Mouse (Mus musculus): Measurements from ENCODE around the gene Tspan18. TPM values are rescaled to one million over a fixed set of nuclear protein-coding genes. Genes with fewer than 3 reads are reported as not detected.
A peak's percentile ranks its signal among the peaks of the same experiment; 100 is the strongest.

Gene Tspan18
- polyA plus RNA-seq, 1 experiment from 2014 or later, result 71.9 TPM

DNA sequence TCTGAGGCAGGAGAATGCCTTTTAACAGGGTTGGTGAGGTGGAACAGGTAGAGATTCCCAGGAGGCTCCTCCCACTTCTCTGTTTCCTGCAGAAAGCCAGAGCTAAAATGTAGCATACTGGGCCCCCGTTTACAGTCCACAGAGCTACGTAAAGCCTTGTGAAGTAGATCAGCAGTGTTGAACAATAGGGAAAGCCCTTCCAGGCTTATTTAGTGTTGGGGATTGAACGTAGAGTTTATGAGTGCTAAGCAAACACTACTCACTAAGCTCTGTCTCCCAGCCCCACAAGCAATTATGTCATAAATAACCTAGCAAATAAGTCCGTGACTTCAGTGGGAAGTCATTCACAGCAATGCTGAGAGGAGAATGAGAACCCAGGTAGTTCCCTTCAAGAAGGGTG lies 76.7 kb downstream of the Tspan18 start:
- H3K9ac ChIP-seq (ENCODE audit: low read length), result no peak overlapping the region
- no peaks in the 10 kb centered on the region for H3K27me3 ChIP-seq (ENCODE audit: control insufficient read depth, insufficient read depth, low read length)
- ATAC-seq (ENCODE audit: insufficient read depth, low FRiP score, low TSS enrichment) (no peak), DNase-seq (ENCODE audit: low spot score) (no peak)
- WGBS, result 27% methylated on average over 4 of the region's 4 CpGs
- H3K4me1 ChIP-seq (ENCODE audit: control insufficient read depth, insufficient read depth, low read length), result peaks cover 16% of the 10 kb centered on the region
- H3K4me3 ChIP-seq (ENCODE audit: low read depth, low read length), result no peak overlapping the region
- no peak overlapping the region for H3K4me2 ChIP-seq (ENCODE audit: low read depth)
- H3K9me3 ChIP-seq (ENCODE audit: control insufficient read depth, low read length), result no peaks in the 10 kb centered on the region
- H3K36me3 ChIP-seq (ENCODE audit: control insufficient read depth, insufficient read depth, low read length), result no peaks in the 10 kb centered on the region
- no peak overlapping the region for H3K27ac ChIP-seq (ENCODE audit: low read depth, low read length)

DNA sequence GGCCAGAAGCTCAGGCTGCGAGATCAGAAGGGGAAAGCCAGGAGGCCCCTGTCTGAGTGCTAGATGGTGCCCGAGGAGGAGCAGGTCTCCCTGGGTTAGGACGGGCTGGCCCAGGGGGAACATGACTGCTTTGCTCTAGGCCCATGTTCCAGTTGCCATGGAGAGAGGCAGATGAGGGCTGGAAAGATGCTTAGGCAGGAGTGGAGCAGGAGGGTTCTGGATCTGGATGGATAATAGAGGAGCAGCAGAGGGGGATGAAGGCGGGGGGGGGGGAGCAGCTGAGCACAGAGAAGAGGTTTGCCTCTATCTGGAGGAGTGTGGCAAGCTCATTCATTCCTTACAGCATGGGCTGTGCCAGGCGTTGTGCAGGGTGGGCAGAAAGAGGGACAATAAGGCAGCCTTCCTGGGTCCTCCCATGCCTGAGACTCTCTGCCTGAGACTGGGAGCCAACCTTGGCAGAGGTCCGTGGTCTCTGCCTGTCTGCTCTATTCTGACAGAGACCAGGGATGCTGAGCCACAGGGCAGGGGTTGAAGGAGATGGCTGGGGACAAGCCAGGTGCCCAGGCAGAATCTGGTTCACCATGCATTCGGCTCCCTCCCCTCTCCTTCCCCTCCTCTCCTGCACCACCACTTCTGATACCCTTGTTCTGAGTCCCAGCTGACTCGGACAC lies 77.4 kb downstream of the Tspan18 start:
- Histone ChIP-seq H3K9me3 (ENCODE audit: control insufficient read depth, low read length) (no peaks in the 10 kb centered on the region), H3K4me3 (ENCODE audit: low read depth, low read length) (no peak overlapping the region), H3K9ac (ENCODE audit: low read length) (no peak overlapping the region), H3K4me2 (ENCODE audit: low read depth) (no peak overlapping the region), H3K27me3 (ENCODE audit: control insufficient read depth, insufficient read depth, low read length) (no peaks in the 10 kb centered on the region), H3K36me3 (ENCODE audit: control insufficient read depth, insufficient read depth, low read length) (no peaks in the 10 kb centered on the region), H3K4me1 (ENCODE audit: control insufficient read depth, insufficient read depth, low read length) (peaks cover 11% of the 10 kb centered on the region), H3K27ac (ENCODE audit: low read depth, low read length) (no peak overlapping the region)
- 66% methylated on average over 8 of the region's 8 CpGs for WGBS
- no peak for ATAC-seq (ENCODE audit: insufficient read depth, low FRiP score, low TSS enrichment)
- no peak for DNase-seq (ENCODE audit: low spot score)

DNA sequence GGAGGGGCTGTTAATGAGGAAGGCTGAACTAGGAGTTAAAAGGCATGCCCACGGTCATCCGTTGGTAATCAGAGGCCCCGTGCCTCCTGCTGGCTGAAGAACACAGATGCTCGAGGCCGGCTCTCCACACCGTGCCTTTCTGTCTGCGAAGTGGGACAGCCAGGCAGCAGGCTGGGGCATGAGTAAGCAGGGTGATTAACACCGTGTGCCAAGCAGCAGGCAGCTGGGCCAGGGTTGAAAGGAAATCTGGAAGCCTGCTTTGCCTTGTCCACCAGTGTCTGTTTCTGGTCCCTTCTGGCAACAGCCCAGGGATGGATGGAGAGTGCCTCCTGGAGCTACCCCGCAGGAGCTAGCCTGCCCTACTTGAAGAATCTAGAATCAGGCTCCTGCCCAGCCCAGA lies 81.9 kb downstream of the Tspan18 start:
- no peaks in the 10 kb centered on the region for H3K9me3 ChIP-seq (ENCODE audit: control insufficient read depth, low read length)
- no peaks in the 10 kb centered on the region for H3K27me3 ChIP-seq (ENCODE audit: control insufficient read depth, insufficient read depth, low read length)
- H3K9ac ChIP-seq (ENCODE audit: low read length), result no peak overlapping the region
- no peaks in the 10 kb centered on the region for H3K36me3 ChIP-seq (ENCODE audit: control insufficient read depth, insufficient read depth, low read length)
- 20% methylated on average over 9 of the region's 9 CpGs for WGBS
- no peak overlapping the region for H3K4me2 ChIP-seq (ENCODE audit: low read depth)
- no peak overlapping the region for H3K27ac ChIP-seq (ENCODE audit: low read depth, low read length)
- H3K4me1 ChIP-seq (ENCODE audit: control insufficient read depth, insufficient read depth, low read length), result peaks cover 3% of the 10 kb centered on the region; the same call in 1 of the 2 replicates
- DNase-seq (ENCODE audit: low spot score), result no peak
- peak; percentile 20; the same call in 1 of the 2 replicates for ATAC-seq (ENCODE audit: insufficient read depth, low FRiP score, low TSS enrichment)
- no peak overlapping the region for H3K4me3 ChIP-seq (ENCODE audit: low read depth, low read length)

DNA sequence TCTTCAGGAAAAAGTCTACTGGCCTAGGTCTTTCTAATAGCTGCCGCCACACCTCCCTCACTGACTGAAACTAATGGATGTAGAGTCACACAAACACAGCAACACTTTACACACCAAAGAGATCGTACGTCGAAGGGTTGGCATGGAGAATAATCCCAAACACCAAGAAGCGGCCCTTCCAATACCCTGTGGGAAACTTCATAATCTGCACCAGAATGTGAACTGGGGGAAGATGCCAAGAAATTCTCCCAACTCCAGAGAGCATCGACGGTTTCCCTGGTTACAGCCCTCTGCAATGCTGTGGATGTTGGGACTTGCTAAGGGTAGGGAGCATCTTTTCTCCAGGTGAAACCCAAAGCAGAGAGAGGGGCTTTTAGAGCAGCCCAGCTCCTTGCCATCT lies 83.7 kb downstream of the Tspan18 start:
- DNase-seq (ENCODE audit: low spot score), result no peak
- 96% methylated on average over 7 of the region's 7 CpGs for WGBS

DNA sequence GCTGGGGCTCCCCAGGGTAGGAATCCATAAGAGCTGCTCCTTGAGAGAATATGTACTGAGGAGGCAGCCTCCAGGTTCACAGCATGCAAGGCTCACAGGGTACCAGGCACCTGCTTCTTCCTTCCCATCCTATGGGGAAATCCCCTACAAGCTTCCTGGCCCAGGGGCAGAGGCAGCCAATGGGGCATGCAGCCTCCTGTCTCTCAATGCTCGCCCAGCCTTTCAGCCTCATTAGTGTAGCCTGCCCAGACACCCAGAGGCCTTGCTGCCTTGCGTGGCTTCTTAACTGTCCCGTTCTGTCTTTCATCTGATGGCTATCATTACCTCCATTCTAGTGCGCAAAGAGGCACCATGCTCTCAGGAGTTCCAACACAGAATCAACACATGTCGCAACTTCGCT lies 85.2 kb downstream of the Tspan18 start:
- Histone ChIP-seq H3K36me3 (ENCODE audit: control insufficient read depth, insufficient read depth, low read length) (no peaks in the 10 kb centered on the region), H3K9ac (ENCODE audit: low read length) (no peak overlapping the region), H3K27me3 (ENCODE audit: control insufficient read depth, insufficient read depth, low read length) (no peaks in the 10 kb centered on the region), H3K4me1 (ENCODE audit: control insufficient read depth, insufficient read depth, low read length) (peaks cover 3% of the 10 kb centered on the region; the same call in 1 of the 2 replicates), H3K27ac (ENCODE audit: low read depth, low read length) (no peak overlapping the region), H3K4me2 (ENCODE audit: low read depth) (no peak overlapping the region), H3K9me3 (ENCODE audit: control insufficient read depth, low read length) (no peaks in the 10 kb centered on the region), H3K4me3 (ENCODE audit: low read depth, low read length) (no peak overlapping the region)
- no peak for ATAC-seq (ENCODE audit: insufficient read depth, low FRiP score, low TSS enrichment)
- WGBS, result 80% methylated on average over 6 of the region's 6 CpGs
- DNase-seq (ENCODE audit: low spot score), result no peak

More for the DNA sequence above, 83.7 kb downstream of the Tspan18 start:
- peaks cover 3% of the 10 kb centered on the region; the same call in 1 of the 2 replicates for H3K4me1 ChIP-seq (ENCODE audit: control insufficient read depth, insufficient read depth, low read length)
- no peak overlapping the region for H3K27ac ChIP-seq (ENCODE audit: low read depth, low read length)
- no peak overlapping the region for H3K4me3 ChIP-seq (ENCODE audit: low read depth, low read length)
- no peak overlapping the region; the same call in 1 of the 2 replicates for H3K9ac ChIP-seq (ENCODE audit: low read length)
- ATAC-seq (ENCODE audit: insufficient read depth, low FRiP score, low TSS enrichment), result no peak
- no peaks in the 10 kb centered on the region for H3K27me3 ChIP-seq (ENCODE audit: control insufficient read depth, insufficient read depth, low read length)
- no peaks in the 10 kb centered on the region for H3K36me3 ChIP-seq (ENCODE audit: control insufficient read depth, insufficient read depth, low read length)
- no peak overlapping the region for H3K4me2 ChIP-seq (ENCODE audit: low read depth)
- no peaks in the 10 kb centered on the region for H3K9me3 ChIP-seq (ENCODE audit: control insufficient read depth, low read length)

DNA sequence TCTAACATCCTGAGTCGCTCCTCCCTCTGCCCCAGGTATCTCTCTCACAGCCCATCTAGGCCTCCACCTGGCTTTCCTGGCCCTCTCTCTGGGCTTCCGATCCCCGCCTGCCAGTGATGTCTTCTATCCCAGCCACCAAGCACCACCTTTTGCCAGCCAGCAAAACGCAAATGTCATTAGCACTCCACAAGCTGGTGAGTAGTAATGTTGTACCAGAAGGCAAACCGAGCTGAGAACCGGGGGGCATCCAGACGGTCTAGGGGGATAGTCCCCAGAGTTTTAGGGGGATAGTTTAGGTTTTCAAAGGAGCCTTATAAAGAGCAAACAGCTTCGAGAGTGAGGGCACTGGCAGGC lies 90.2 kb downstream of the Tspan18 start:
- Histone ChIP-seq H3K4me3 (ENCODE audit: low read depth, low read length) (no peak overlapping the region), H3K27ac (ENCODE audit: low read depth, low read length) (no peak overlapping the region), H3K4me1 (ENCODE audit: control insufficient read depth, insufficient read depth, low read length) (no peaks in the 10 kb centered on the region), H3K36me3 (ENCODE audit: control insufficient read depth, insufficient read depth, low read length) (no peaks in the 10 kb centered on the region), H3K9me3 (ENCODE audit: control insufficient read depth, low read length) (no peaks in the 10 kb centered on the region), H3K27me3 (ENCODE audit: control insufficient read depth, insufficient read depth, low read length) (no peaks in the 10 kb centered on the region), H3K9ac (ENCODE audit: low read length) (no peak overlapping the region), H3K4me2 (ENCODE audit: low read depth) (no peak overlapping the region)
- ATAC-seq (ENCODE audit: insufficient read depth, low FRiP score, low TSS enrichment), result no peak
- WGBS, result 77% methylated on average over 8 of the region's 8 CpGs
- DNase-seq (ENCODE audit: low spot score), result no peak

DNA sequence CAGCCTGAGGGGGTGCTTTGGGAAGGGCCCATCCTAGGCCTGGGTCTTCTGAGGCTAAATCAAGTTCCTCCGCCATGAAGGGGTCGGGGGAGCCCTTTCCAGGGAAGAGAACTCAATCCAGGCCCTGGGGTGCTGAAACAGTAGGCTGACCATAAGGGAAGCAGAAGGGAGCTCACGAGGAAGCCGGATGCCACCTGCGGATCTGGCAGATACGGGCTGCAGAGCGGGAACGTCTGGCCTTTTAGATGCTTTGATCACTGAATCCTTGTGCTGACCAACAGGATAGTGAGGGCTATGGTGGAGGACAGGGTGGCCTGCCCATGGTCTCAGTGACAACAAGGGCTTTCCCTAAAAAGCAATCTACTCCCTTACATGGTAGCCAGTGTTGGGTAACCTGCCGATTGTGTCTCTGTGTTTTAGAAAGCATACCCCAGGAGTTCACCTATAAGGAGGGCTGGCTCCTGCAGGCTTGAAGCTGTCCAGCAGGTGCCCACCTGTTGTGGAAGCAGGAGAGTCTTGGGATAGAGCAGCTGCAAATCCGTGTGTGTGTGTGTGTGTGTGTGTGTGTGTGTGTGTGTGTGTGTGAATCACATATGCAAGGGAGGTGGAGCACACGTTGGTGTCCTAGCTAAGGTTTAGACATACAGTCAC lies 90.7 kb downstream of the Tspan18 start:
- no peak for DNase-seq (ENCODE audit: low spot score)
- 74% methylated on average over 11 of the region's 11 CpGs for WGBS
- Histone ChIP-seq H3K9ac (ENCODE audit: low read length) (no peak overlapping the region), H3K4me3 (ENCODE audit: low read depth, low read length) (no peak overlapping the region), H3K27me3 (ENCODE audit: control insufficient read depth, insufficient read depth, low read length) (no peaks in the 10 kb centered on the region), H3K36me3 (ENCODE audit: control insufficient read depth, insufficient read depth, low read length) (no peaks in the 10 kb centered on the region), H3K4me1 (ENCODE audit: control insufficient read depth, insufficient read depth, low read length) (no peaks in the 10 kb centered on the region), H3K9me3 (ENCODE audit: control insufficient read depth, low read length) (no peaks in the 10 kb centered on the region), H3K4me2 (ENCODE audit: low read depth) (no peak overlapping the region), H3K27ac (ENCODE audit: low read depth, low read length) (no peak overlapping the region)
- ATAC-seq (ENCODE audit: insufficient read depth, low FRiP score, low TSS enrichment), result no peak

DNA sequence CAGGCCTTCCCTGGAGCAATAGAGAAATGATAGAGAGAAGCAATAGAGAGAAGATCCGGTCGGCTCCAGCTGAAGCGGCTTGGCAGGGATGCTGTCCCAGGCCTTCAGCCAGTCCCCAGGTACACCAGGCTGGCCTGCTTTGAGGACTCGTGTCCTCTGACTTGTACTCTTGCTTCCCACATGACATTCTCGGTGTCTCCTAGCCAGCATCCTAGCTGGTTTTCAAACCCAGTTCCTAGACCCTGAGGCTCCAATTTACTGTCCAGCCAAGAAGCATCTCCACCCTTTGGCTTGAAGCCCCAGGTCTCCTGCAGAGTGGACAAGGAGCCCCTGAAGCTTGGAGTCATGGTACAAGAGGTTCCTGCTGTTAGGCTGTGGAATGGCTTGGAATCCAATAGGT lies 92.1 kb downstream of the Tspan18 start:
- Histone ChIP-seq H3K36me3 (ENCODE audit: control insufficient read depth, insufficient read depth, low read length) (no peaks in the 10 kb centered on the region), H3K4me3 (ENCODE audit: low read depth, low read length) (no peak overlapping the region), H3K9me3 (ENCODE audit: control insufficient read depth, low read length) (no peaks in the 10 kb centered on the region), H3K27ac (ENCODE audit: low read depth, low read length) (no peak overlapping the region), H3K9ac (ENCODE audit: low read length) (no peak overlapping the region), H3K4me1 (ENCODE audit: control insufficient read depth, insufficient read depth, low read length) (no peaks in the 10 kb centered on the region), H3K4me2 (ENCODE audit: low read depth) (no peak overlapping the region), H3K27me3 (ENCODE audit: control insufficient read depth, insufficient read depth, low read length) (no peaks in the 10 kb centered on the region)
- no peak for ATAC-seq (ENCODE audit: insufficient read depth, low FRiP score, low TSS enrichment)
- WGBS, result 85% methylated on average over 5 of the region's 5 CpGs
- no peak for DNase-seq (ENCODE audit: low spot score)

DNA sequence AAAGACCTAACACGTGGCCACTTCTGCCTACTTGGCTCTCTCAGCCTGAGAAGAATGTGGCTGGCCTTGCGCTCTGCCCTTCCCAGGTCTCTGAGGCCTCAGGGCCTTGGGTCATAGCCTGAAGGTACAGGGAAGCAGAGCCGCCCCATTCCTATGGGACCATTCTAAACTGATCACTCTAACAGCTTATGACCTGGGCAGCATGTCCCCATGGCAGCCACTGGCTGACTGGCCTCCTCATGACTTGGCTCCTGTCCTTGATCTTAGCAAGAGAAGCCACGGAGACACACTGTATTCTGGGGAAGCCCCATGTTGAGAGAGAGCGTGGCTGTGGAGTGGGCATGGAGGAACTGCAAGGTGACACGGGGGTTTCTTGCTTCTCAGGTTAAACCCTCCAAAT lies 95.4 kb downstream of the Tspan18 start:
- H3K4me3 ChIP-seq (ENCODE audit: low read depth, low read length), result no peak overlapping the region

More for the DNA sequence above, 95.4 kb downstream of the Tspan18 start:
- no peaks in the 10 kb centered on the region for H3K27me3 ChIP-seq (ENCODE audit: control insufficient read depth, insufficient read depth, low read length)
- no peak overlapping the region for H3K9ac ChIP-seq (ENCODE audit: low read length)
- H3K27ac ChIP-seq (ENCODE audit: low read depth, low read length), result no peak overlapping the region
- no peaks in the 10 kb centered on the region for H3K9me3 ChIP-seq (ENCODE audit: control insufficient read depth, low read length)
- DNase-seq (ENCODE audit: low spot score) (no peak), ATAC-seq (ENCODE audit: insufficient read depth, low FRiP score, low TSS enrichment) (no peak)
- no peaks in the 10 kb centered on the region for H3K4me1 ChIP-seq (ENCODE audit: control insufficient read depth, insufficient read depth, low read length)
- H3K4me2 ChIP-seq (ENCODE audit: low read depth), result no peak overlapping the region
- no peaks in the 10 kb centered on the region for H3K36me3 ChIP-seq (ENCODE audit: control insufficient read depth, insufficient read depth, low read length)
- WGBS, result 82% methylated on average over 6 of the region's 6 CpGs

Data from neural tube, embryonic 11.5 days (tissue).